In the genomic region with DNA sequence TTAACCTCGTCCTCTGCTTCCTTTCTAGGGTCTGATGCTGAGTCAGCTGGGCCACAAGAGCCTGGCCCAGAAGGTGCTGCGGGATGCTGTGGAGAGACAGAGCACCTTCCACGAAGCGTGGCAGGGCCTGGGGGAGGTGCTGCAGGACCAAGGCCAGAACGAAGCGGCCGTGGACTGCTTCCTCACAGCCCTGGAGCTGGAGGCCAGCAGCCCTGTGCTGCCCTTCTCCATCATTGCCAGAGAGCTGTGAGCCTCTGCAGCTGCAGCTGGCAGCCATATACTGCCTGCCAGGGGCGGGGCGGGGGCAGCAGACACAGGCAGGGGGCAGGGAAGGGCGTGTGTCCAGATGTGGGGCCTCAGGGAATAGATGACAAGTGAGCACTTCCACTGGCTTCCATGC, we compare ENCODE assay signal across 10 mouse cellular contexts. TPM values are rescaled to one million over a fixed set of nuclear protein-coding genes. Genes with fewer than 3 reads are reported as not detected.
DNase-seq lines count a peak whose midpoint lies in the region; ATAC-seq lines count a peak whose summit lies in the region.
"Had no signal": no experiment of that assay in that cellular context is flagged by ENCODE, and none has a peak within 500 bp of the region (broad histone marks: within the 10 kb centered on the region; RNA-seq: fewer than 3 reads in every experiment).

No protein-coding gene starts in this region.

- H3K36me3 ChIP-seq in kidney, embryonic 14.5 days (ENCODE audit: control insufficient read depth, insufficient read depth, low read length): no peaks in the 10 kb centered on the region
- no peaks in the 10 kb centered on the region for H3K36me3 ChIP-seq in embryonic facial prominence, embryonic 11.5 days (replicated peaks; ENCODE audit: control insufficient read depth, insufficient read depth, low read depth, low read length)
- H3K36me3 ChIP-seq in hindbrain, embryonic 10.5 days: no peaks in the 10 kb centered on the region
- H3K36me3 ChIP-seq in midbrain, embryonic 13.5 days: no peaks in the 10 kb centered on the region

- peak overlapping the region; percentile 77 for H3K27ac ChIP-seq in kidney, embryonic 14.5 days (ENCODE audit: low read depth, low read length)
- H3K27ac ChIP-seq in embryonic facial prominence, embryonic 11.5 days (replicated peaks; ENCODE audit: low read depth, low read length): no peak overlapping the region
- H3K27ac ChIP-seq in hindbrain, embryonic 10.5 days: peak overlapping the region; percentile 85
- peak overlapping the region; percentile 65 for H3K27ac ChIP-seq in midbrain, embryonic 13.5 days

- no peaks in the 10 kb centered on the region for H3K9me3 ChIP-seq in kidney, embryonic 14.5 days (ENCODE audit: control insufficient read depth, low read length)
- no peaks in the 10 kb centered on the region for H3K9me3 ChIP-seq in embryonic facial prominence, embryonic 11.5 days (replicated peaks; ENCODE audit: control insufficient read depth, low read length)
- no peaks in the 10 kb centered on the region for H3K9me3 ChIP-seq in hindbrain, embryonic 10.5 days
- no peaks in the 10 kb centered on the region for H3K9me3 ChIP-seq in midbrain, embryonic 13.5 days

- WGBS in kidney, embryonic 14.5 days: 20% methylated on average over 10 of the region's 10 CpGs
- 51% methylated on average over 8 of the region's 10 CpGs for WGBS in embryonic facial prominence, embryonic 11.5 days
- 62% methylated on average over 10 of the region's 10 CpGs for WGBS in hindbrain, embryonic 10.5 days
- 55% methylated on average over 10 of the region's 10 CpGs for WGBS in midbrain, embryonic 13.5 days

- no peak overlapping the region for H3K4me3 ChIP-seq in kidney, embryonic 14.5 days (ENCODE audit: low read length)
- no peak overlapping the region for H3K4me3 ChIP-seq in embryonic facial prominence, embryonic 11.5 days (ENCODE audit: low read depth, low read length)
- H3K4me3 ChIP-seq in hindbrain, embryonic 10.5 days: no peak overlapping the region
- H3K4me3 ChIP-seq in midbrain, embryonic 13.5 days (replicated peaks): no peak overlapping the region

- no peak; the same call in 1 of the 2 replicates for ATAC-seq in kidney, embryonic 14.5 days (ENCODE audit: low FRiP score, low TSS enrichment)
- no peak for ATAC-seq in embryonic facial prominence, embryonic 11.5 days (replicated peaks; ENCODE audit: insufficient number of reproducible peaks, low FRiP score, low TSS enrichment, low read depth)
- peak; percentile 5; the same call in 1 of the 2 replicates for ATAC-seq in midbrain, embryonic 13.5 days
- no peak for ATAC-seq in monocyte, adult 5-6 weeks (replicated peaks; ENCODE audit: insufficient number of reproducible peaks, low FRiP score, low TSS enrichment, poor library complexity, severe bottlenecking)

- no peak for DNase-seq in kidney, adult 18-20 months
- DNase-seq in embryonic facial prominence, embryonic 11.5 days (ENCODE audit: low spot score): no peak
- no peak for DNase-seq in hindbrain, embryonic 10.5 days (ENCODE audit: low spot score)
- DNase-seq in cerebellum, adult 8-10 months: no peak
- DNase-seq in kidney, postnatal 36 days: no peak
- DNase-seq: left cerebral cortex, postnatal 4 days had no signal

- H3K9ac ChIP-seq in kidney, embryonic 14.5 days (ENCODE audit: low read depth, low read length): no peak overlapping the region
- peak overlapping the region; percentile 34; the same call in 1 of the 2 replicates for H3K9ac ChIP-seq in embryonic facial prominence, embryonic 11.5 days (replicated peaks; ENCODE audit: low read length)
- peak overlapping the region; percentile 28 for H3K9ac ChIP-seq in midbrain, embryonic 13.5 days (replicated peaks)

- H3K4me1 ChIP-seq in kidney, embryonic 14.5 days (ENCODE audit: control insufficient read depth, insufficient read depth, low read length): peaks cover 52% of the 10 kb centered on the region
- H3K4me1 ChIP-seq in embryonic facial prominence, embryonic 11.5 days (ENCODE audit: control insufficient read depth, insufficient read depth, low read length): peaks cover 3% of the 10 kb centered on the region
- H3K4me1 ChIP-seq in hindbrain, embryonic 10.5 days (replicated peaks): peaks cover 64% of the 10 kb centered on the region
- H3K4me1 ChIP-seq in midbrain, embryonic 13.5 days (replicated peaks): peaks cover 42% of the 10 kb centered on the region

- H3K27me3 ChIP-seq in kidney, embryonic 14.5 days (ENCODE audit: control insufficient read depth, insufficient read depth, low read length): no peaks in the 10 kb centered on the region
- no peaks in the 10 kb centered on the region for H3K27me3 ChIP-seq in embryonic facial prominence, embryonic 11.5 days (ENCODE audit: control insufficient read depth, insufficient read depth, low read length)
- no peaks in the 10 kb centered on the region for H3K27me3 ChIP-seq in hindbrain, embryonic 10.5 days (ENCODE audit: insufficient read depth, poor library complexity, severe bottlenecking)
- no peaks in the 10 kb centered on the region for H3K27me3 ChIP-seq in midbrain, embryonic 13.5 days

- no peak overlapping the region for H3K4me2 ChIP-seq in kidney, embryonic 14.5 days (replicated peaks; ENCODE audit: low read depth, low read length)
- no peak overlapping the region for H3K4me2 ChIP-seq in embryonic facial prominence, embryonic 11.5 days (ENCODE audit: low read depth, low read length)
- no peak overlapping the region for H3K4me2 ChIP-seq in midbrain, embryonic 13.5 days (replicated peaks)

RNA-seq across cellular contexts. Expression of a gene that starts 47.7 kb away (rescaled TPM):
- polyA plus RNA-seq in kidney, embryonic 14.5 days (2014; fragmentation: Nextera tagmentation; extraction: Ambion mirVana): 0.51 TPM in 1 of 2 replicates, not detected in the other
- polyA plus RNA-seq in embryonic facial prominence, embryonic 11.5 days (2014; fragmentation: Nextera tagmentation; extraction: Ambion mirVana): not detected in 2 replicates
- polyA plus RNA-seq in hindbrain, embryonic 10.5 days (2016; fragmentation: Nextera tagmentation; extraction: Ambion mirVana): not detected in 2 replicates
- polyA plus RNA-seq in midbrain, embryonic 13.5 days (2015; fragmentation: Nextera tagmentation; extraction: Ambion mirVana): 0.37 TPM in 1 of 2 replicates, not detected in the other
- not detected in 3 replicates for total RNA-seq in monocyte, adult 5-6 weeks (2017)
- total RNA-seq: left cerebral cortex, postnatal 4 days; MEL had no signal
